ENCODE assay signal across 12 mouse cellular contexts in the genomic region with DNA sequence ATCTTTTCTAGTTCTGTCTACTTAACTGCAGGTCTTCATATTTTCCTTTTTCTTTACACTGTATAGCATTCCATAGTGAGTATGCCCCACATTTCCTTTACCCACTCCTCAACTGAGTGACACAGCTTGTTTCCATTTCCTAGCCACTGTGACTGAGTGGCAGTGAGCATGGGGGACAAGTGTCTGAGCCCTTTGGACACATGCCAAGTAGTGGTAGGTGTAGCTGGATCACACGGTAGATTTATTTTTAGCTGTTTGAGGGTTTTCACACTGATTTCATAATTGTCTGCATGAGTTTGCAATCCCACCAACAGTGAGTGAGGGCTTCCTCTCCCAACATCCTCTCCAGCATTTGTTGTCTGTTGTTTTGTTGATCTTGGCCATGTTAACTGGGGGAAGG. TPM values are rescaled to one million over a fixed set of nuclear protein-coding genes. Genes with fewer than 3 reads are reported as not detected.
DNase-seq lines count a peak whose midpoint lies in the region; ATAC-seq and TF ChIP-seq lines count a peak whose summit lies in the region.
"Had no signal": no experiment of that assay in that cellular context is flagged by ENCODE, and none has a peak within 500 bp of the region (broad histone marks: within the 10 kb centered on the region; RNA-seq: fewer than 3 reads in every experiment).

No protein-coding gene starts in this region.

- H3K27me3 ChIP-seq in kidney, adult 2 months (replicated peaks; ENCODE audit: control insufficient read depth, insufficient read depth, low read length) = no peaks in the 10 kb centered on the region
- H3K27me3 ChIP-seq in heart, embryonic 12.5 days (replicated peaks) = no peaks in the 10 kb centered on the region

- TF ChIP-seq CTCF in kidney, adult 2 months (conservative IDR thresholded peaks at IDR 0.05; ENCODE audit: insufficient read depth, insufficient read length, low read depth, low read length) = no peak

- ATAC-seq in heart, embryonic 12.5 days (ENCODE audit: insufficient number of reproducible peaks, low FRiP score) = peak; percentile 48; the same call in 1 of the 2 replicates
- ATAC-seq: activated CD4-positive, CD25-positive, alpha-beta regulatory T cell, adult 4 months had no signal

- no peak overlapping the region for H3K9ac ChIP-seq in heart, embryonic 12.5 days

- no peak overlapping the region for H3K4me2 ChIP-seq in heart, embryonic 12.5 days

- no peak overlapping the region for H3K27ac ChIP-seq in kidney, adult 2 months (ENCODE audit: insufficient read depth, low read depth, low read length)
- no peak overlapping the region for H3K27ac ChIP-seq in heart, embryonic 12.5 days (ENCODE audit: poor library complexity, severe bottlenecking)

- WGBS in kidney, adult 2 months = 8% methylated on average over 1 of the region's 1 CpGs
- 12% methylated on average over 1 of the region's 1 CpGs for WGBS in heart, embryonic 12.5 days

- H3K4me3 ChIP-seq in kidney, adult 2 months (ENCODE audit: insufficient read depth, low read depth, low read length) = no peak overlapping the region
- no peak overlapping the region for H3K4me3 ChIP-seq in heart, embryonic 12.5 days

- no peak for TF ChIP-seq POLR2A in kidney, adult 2 months (IDR thresholded peaks at IDR 0.05; ENCODE audit: low read depth, low read length)

- no peaks in the 10 kb centered on the region for H3K4me1 ChIP-seq in kidney, adult 2 months (ENCODE audit: control insufficient read depth, insufficient read depth, low read length)
- H3K4me1 ChIP-seq in heart, embryonic 12.5 days (replicated peaks) = peaks cover 6% of the 10 kb centered on the region; the same call in 1 of the 2 replicates

- H3K36me3 ChIP-seq in kidney, adult 2 months (ENCODE audit: control insufficient read depth, insufficient read depth, low read length) = no peaks in the 10 kb centered on the region
- peaks cover 21% of the 10 kb centered on the region for H3K36me3 ChIP-seq in heart, embryonic 12.5 days

- peak; percentile 22 for DNase-seq in kidney, adult 2 months
- no peak for DNase-seq in kidney, postnatal 25 days
- DNase-seq in adipocyte (ENCODE audit: low spot score) = peak; percentile 76
- DNase-seq in lung, postnatal 10 days = peak; percentile 37
- DNase-seq in spleen, postnatal 4 days (ENCODE audit: low spot score in 2 of 2) = no peak
- DNase-seq in layer of hippocampus, postnatal 25 days (ENCODE audit: extremely low spot score in 1 of 2, low spot score in 1 of 2) = no peak
- no peak for DNase-seq in urinary bladder, adult 18-20 months (ENCODE audit: low spot score in 2 of 2)
- DNase-seq: embryo, embryonic 11 days; gastrocnemius, postnatal 25 days; left cerebral cortex, postnatal 4 days had no signal

- no peaks in the 10 kb centered on the region for H3K9me3 ChIP-seq in heart, embryonic 12.5 days (replicated peaks)

RNA-seq across cellular contexts. Expression of a gene that starts 28.3 kb away (rescaled TPM):
- 11.5 and 11.8 TPM in 2 replicates for polyA plus RNA-seq in kidney, adult 2 months (2012; rRNA removed)
- 21.5 and 21.9 TPM in 2 replicates for polyA plus RNA-seq in heart, embryonic 12.5 days (2016; fragmentation: Nextera tagmentation; extraction: Ambion mirVana)
- 10 to 100 TPM; 32.0 to 37.1 TPM for total RNA-seq in layer of hippocampus, postnatal 25 days (2021)

Comparison
In these comparisons a context has a peak if more than half of its experiments do, and no peak if none do; other contexts are left out.
1. DNase-seq: peak in kidney, adult 2 months (single experiment), adipocyte (single experiment) and lung, postnatal 10 days (single experiment); none in kidney, postnatal 25 days (0 of 2), spleen, postnatal 4 days (0 of 2), layer of hippocampus, postnatal 25 days (0 of 2) and urinary bladder, adult 18-20 months (0 of 2).